Mouse (Mus musculus) liver, postnatal 0 days (tissue): Measurements from ENCODE around the gene Mymx. TPM values are rescaled to one million over a fixed set of nuclear protein-coding genes. Genes with fewer than 3 reads are reported as not detected.

Experiments used
- ATAC-seq: fragments of 200-750 bp; cut with Nextera tagmentation; 2 replicates; pipeline ENCODE4 v1.8.0; 2017; ENCODE audit warnings: mild to moderate bottlenecking, moderate library complexity
- DNase-seq: peaks from one replicate; pipeline ENCODE4 v3.0.0-alpha.2; 2016
- H3K27ac ChIP-seq: fragments of 300-500 bp; sonication (generic); 2 replicates; pipeline ENCODE4 v1.5.1; 2014; ENCODE audit warnings: antibody characterized with exemption, moderate library complexity, mild to moderate bottlenecking, low read depth
- H3K27me3 ChIP-seq: fragments of 300-500 bp; sonication (generic); 2 replicates; pipeline ENCODE4 v1.6.1; 2014; ENCODE audit warnings: low read length, control low read depth, mixed read lengths; ENCODE audit not compliant: insufficient read depth
- H3K36me3 ChIP-seq: fragments of 300-500 bp; sonication (generic); replicated peaks from 2 replicates; pipeline ENCODE4 v1.6.1; 2014; ENCODE audit warnings: mild to moderate bottlenecking, control low read depth, low read length, moderate library complexity, mixed read lengths; ENCODE audit not compliant: insufficient read depth
- H3K4me1 ChIP-seq: fragments of 300-500 bp; sonication (generic); 2 replicates; pipeline ENCODE4 v1.6.1; 2014; ENCODE audit warnings: antibody characterized with exemption, mild to moderate bottlenecking, control low read depth; ENCODE audit not compliant: insufficient read depth
- H3K4me2 ChIP-seq: fragments of 300-500 bp; sonication (generic); 2 replicates; pipeline ENCODE4 v1.6.1; 2014; ENCODE audit warnings: low read depth, mild to moderate bottlenecking, low read length, moderate library complexity, mixed read lengths
- H3K4me3 ChIP-seq: fragments of 300-500 bp; sonication (generic); 2 replicates; pipeline ENCODE4 v1.5.1; 2014; ENCODE audit warnings: low read depth, low read length
- H3K9ac ChIP-seq: fragments of 300-500 bp; sonication (generic); replicated peaks from 2 replicates; pipeline ENCODE4 v1.6.1; 2014; ENCODE audit warnings: mild to moderate bottlenecking, moderate library complexity
- H3K9me3 ChIP-seq: fragments of 300-500 bp; sonication (generic); 2 replicates; pipeline ENCODE4 v1.6.1; 2016; ENCODE audit warnings: mild to moderate bottlenecking, control low read depth, low read length, mixed read lengths
- CTCF ChIP-seq: sonication (generic); IDR thresholded peaks from 2 replicates; pipeline ENCODE4 v1.5.1; 2016; ENCODE audit warnings: antibody characterized with exemption, low read depth
- EP300 ChIP-seq: IDR thresholded peaks from 2 replicates; pipeline ENCODE4 v1.6.1; 2016; ENCODE audit warnings: antibody characterized with exemption, low read depth, mild to moderate bottlenecking
- WGBS: fragments of 180-500 bp; shearing (Covaris S2); extraction: QIAGEN DNeasy Blood & Tissue Kit; methylation state at CpG from one replicate; pipeline ENCODE4 v1.1.7; 2014; ENCODE audit not compliant: insufficient replicate concordance; 5-methylcytosine and 5-hydroxymethylcytosine counted together
- polyA plus RNA-seq: library from polyadenylated mRNA; unstranded; fragments of >200 nt; fragmentation: Nextera tagmentation; extraction: Ambion mirVana; gene quantifications from 2 replicates; pipeline ENCODE4 v1.2.1, GENCODE M21; 2015

Mymx gene
- polyA plus RNA-seq, 1 experiment from 2014 or later: not detected

DNA sequence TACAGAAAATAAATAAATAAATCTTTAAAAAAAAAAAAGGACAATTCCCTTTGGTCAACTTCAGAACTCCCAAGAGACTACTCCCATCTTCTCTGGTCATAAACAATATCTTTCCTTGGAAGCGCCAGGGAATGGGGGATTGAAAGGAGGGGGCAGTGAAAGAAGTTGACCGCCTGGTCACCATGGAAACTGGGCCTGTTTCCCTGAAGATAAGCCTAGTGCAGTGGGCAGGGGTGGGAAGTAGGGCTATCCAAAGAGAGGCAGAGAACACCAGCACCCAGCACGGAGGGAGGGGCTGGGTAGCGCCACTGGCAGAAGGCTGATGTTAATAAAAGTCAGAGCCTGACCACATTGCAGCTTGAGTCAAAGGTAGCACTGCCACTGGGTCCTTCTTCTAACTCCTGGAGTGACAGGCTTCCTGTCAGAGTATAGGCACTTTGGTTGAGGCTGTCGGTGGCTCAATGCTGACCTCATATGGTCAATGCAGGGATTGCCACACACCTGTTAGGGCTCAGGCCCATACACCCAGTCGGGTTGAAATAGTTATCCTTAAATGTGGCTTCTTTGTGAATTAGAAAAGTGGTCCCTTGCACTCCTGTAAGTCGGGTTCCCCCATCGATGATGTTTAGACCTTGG is 50.0 kb downstream of the Mymx start:
- ATAC-seq (peak; percentile 59), DNase-seq (peak; percentile 83)
- 9% methylated on average over 8 of the region's 8 CpGs for WGBS
- Histone ChIP-seq H3K9me3 (no peaks in the 10 kb centered on the region), H3K36me3 (no peaks in the 10 kb centered on the region), H3K27me3 (peaks cover 50% of the 10 kb centered on the region), H3K9ac (no peak overlapping the region), H3K4me2 (no peak overlapping the region), H3K27ac (no peak overlapping the region), H3K4me1 (peaks cover 13% of the 10 kb centered on the region), H3K4me3 (no peak overlapping the region)
- TF ChIP-seq EP300 (no peak), CTCF (peak; percentile 92)

DNA sequence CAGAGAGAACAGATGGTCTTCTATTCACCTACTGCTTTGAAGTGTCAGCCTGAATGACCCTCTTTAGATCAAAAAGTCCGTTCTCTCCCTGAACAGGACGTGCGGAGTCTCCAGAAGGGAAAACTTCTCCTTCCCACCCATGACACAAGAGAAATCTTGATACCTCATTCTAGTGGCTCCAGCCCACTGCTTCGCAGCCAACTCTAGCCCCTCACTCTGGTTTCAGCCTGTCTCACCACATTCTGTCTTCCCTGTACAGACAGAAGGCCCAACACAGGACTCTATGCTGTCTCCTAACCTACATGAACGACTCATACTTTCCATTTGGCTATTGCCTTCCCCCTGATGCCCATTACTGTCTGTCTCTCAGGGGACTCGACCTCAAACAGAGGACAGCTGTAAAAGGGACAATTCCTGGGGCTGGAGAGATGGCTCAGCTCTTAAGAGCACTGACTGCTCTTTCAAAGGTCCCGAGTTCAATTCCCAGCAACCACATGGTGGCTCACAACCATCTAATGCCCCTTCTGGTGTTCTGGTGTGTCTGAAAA is 50.6 kb downstream of the Mymx start:
- no peak for TF ChIP-seq EP300
- no peak for TF ChIP-seq CTCF
- Histone ChIP-seq H3K4me2 (no peak overlapping the region), H3K27me3 (peaks cover 56% of the 10 kb centered on the region), H3K36me3 (no peaks in the 10 kb centered on the region), H3K9ac (no peak overlapping the region), H3K4me3 (no peak overlapping the region), H3K9me3 (no peaks in the 10 kb centered on the region), H3K27ac (no peak overlapping the region), H3K4me1 (peaks cover 10% of the 10 kb centered on the region)
- no peak for ATAC-seq
- WGBS: 63% methylated on average over 7 of the region's 7 CpGs
- DNase-seq: no peak

Other genes with a start within 250 kb of the Mymx start
- gene Cdc5l, start 168.4 kb downstream of the Mymx start, polyA plus RNA-seq: 20.9 and 21.7 TPM in 2 replicates
- not detected in 2 replicates for gene Spats1, start 126.7 kb downstream of the Mymx start, polyA plus RNA-seq
- gene Aars2, start 95.3 kb downstream of the Mymx start, polyA plus RNA-seq: 4.2 and 4.8 TPM in 2 replicates
- not detected in 2 replicates for gene Tcte1, start 78.7 kb downstream of the Mymx start, polyA plus RNA-seq
- 0.13 and 0.19 TPM in 2 replicates for gene Tmem151b, start 52.4 kb downstream of the Mymx start, polyA plus RNA-seq
- gene Nfkbie, start 46.4 kb downstream of the Mymx start, polyA plus RNA-seq: 2.8 and 3.0 TPM in 2 replicates
- gene Slc35b2, start 38.2 kb downstream of the Mymx start, polyA plus RNA-seq: 47.7 and 47.9 TPM in 2 replicates
- gene Hsp90ab1, start 28.8 kb downstream of the Mymx start, polyA plus RNA-seq: 419 and 445 TPM in 2 replicates
- gene Slc29a1, start 2.5 kb downstream of the Mymx start, polyA plus RNA-seq: 83.0 and 91.6 TPM in 2 replicates
- not detected in 2 replicates for gene Capn11, start 57.2 kb upstream of the Mymx start, polyA plus RNA-seq
- gene Mrpl14, start 84.2 kb upstream of the Mymx start, polyA plus RNA-seq: 113 TPM in 2 replicates
- 15.1 and 16.9 TPM in 2 replicates for gene Tmem63b, start 84.8 kb upstream of the Mymx start, polyA plus RNA-seq
- gene 1600014C23Rik, start 131.7 kb upstream of the Mymx start, polyA plus RNA-seq: not detected in 2 replicates